Comparison of ENCODE assay signal across 22 mouse cellular contexts in genomic region chr10:117069109-117069508, GRCm38 (mm10). TPM values are rescaled to one million over a fixed set of nuclear protein-coding genes. Genes with fewer than 3 reads are reported as not detected.
DNase-seq lines count a peak whose midpoint lies in the region; ATAC-seq and TF ChIP-seq lines count a peak whose summit lies in the region.
"Had no signal": no experiment of that assay in that cellular context is flagged by ENCODE, and none has a peak within 500 bp of the region (broad histone marks: within the 10 kb centered on the region; RNA-seq: fewer than 3 reads in every experiment).

No protein-coding gene starts in this region.

- H3K27me3 ChIP-seq in kidney, postnatal 0 days (ENCODE audit: insufficient read depth, low read length): no peaks in the 10 kb centered on the region
- no peaks in the 10 kb centered on the region for H3K27me3 ChIP-seq in kidney, embryonic 15.5 days
- H3K27me3 ChIP-seq in stomach, postnatal 0 days (ENCODE audit: control insufficient read depth, insufficient read depth, low read length): no peaks in the 10 kb centered on the region
- H3K27me3 ChIP-seq: CH12.LX; embryonic facial prominence, embryonic 13.5 days; hindbrain, embryonic 15.5 days; neural tube, embryonic 12.5 days had no signal

- no peak for DNase-seq in kidney, postnatal 0 days (ENCODE audit: low spot score)
- DNase-seq in thymus, postnatal 4 days: peak; percentile 28
- DNase-seq in thymus, postnatal 36 days: no peak
- peak; percentile 65 for DNase-seq in R1 (ENCODE audit: low read depth, low spot score)
- no peak for DNase-seq in stomach, postnatal 0 days (ENCODE audit: low spot score)
- DNase-seq in spleen, adult 12 weeks (ENCODE audit: low spot score): no peak
- no peak for DNase-seq in retina, postnatal 1 day
- DNase-seq: adrenal gland, adult 8-10 months; cerebellum, adult 8-10 months; gastrocnemius, postnatal 25 days; heart, postnatal 14 days; kidney, adult 18-20 months; right cerebral cortex, postnatal 25 days; thymus, postnatal 14 days had no signal

- no peak overlapping the region for H3K9ac ChIP-seq in kidney, postnatal 0 days (ENCODE audit: low read depth, low read length)
- H3K9ac ChIP-seq in kidney, embryonic 15.5 days: no peak overlapping the region
- H3K9ac ChIP-seq in stomach, postnatal 0 days (ENCODE audit: low read length): no peak overlapping the region
- H3K9ac ChIP-seq: embryonic facial prominence, embryonic 13.5 days; hindbrain, embryonic 15.5 days; neural tube, embryonic 12.5 days had no signal

- ATAC-seq in kidney, postnatal 0 days (replicated peaks; ENCODE audit: low FRiP score, low read depth): no peak
- no peak for ATAC-seq in kidney, embryonic 15.5 days (replicated peaks; ENCODE audit: low FRiP score)
- no peak for ATAC-seq in stomach, postnatal 0 days (ENCODE audit: low FRiP score, low TSS enrichment)

- no peak overlapping the region for H3K4me3 ChIP-seq in kidney, postnatal 0 days (replicated peaks; ENCODE audit: low read depth, low read length)
- no peak overlapping the region for H3K4me3 ChIP-seq in kidney, embryonic 15.5 days (replicated peaks)
- H3K4me3 ChIP-seq in stomach, postnatal 0 days (ENCODE audit: low read depth, low read length): no peak overlapping the region
- H3K4me3 ChIP-seq: embryonic facial prominence, embryonic 13.5 days; heart, embryonic 10.5 days; hindbrain, embryonic 15.5 days; neural tube, embryonic 12.5 days had no signal

- no peak for TF ChIP-seq EP300 in stomach, postnatal 0 days (optimal IDR thresholded peaks at IDR 0.05)

- H3K36me3 ChIP-seq in kidney, postnatal 0 days (ENCODE audit: insufficient read depth, low read length): peaks cover 22% of the 10 kb centered on the region
- peaks cover 47% of the 10 kb centered on the region for H3K36me3 ChIP-seq in kidney, embryonic 15.5 days
- peaks cover 4% of the 10 kb centered on the region for H3K36me3 ChIP-seq in stomach, postnatal 0 days (ENCODE audit: control insufficient read depth, insufficient read depth, low read length)

- H3K9me3 ChIP-seq in kidney, postnatal 0 days (replicated peaks; ENCODE audit: low read length): no peaks in the 10 kb centered on the region
- H3K9me3 ChIP-seq in kidney, embryonic 15.5 days (replicated peaks): no peaks in the 10 kb centered on the region
- no peaks in the 10 kb centered on the region for H3K9me3 ChIP-seq in stomach, postnatal 0 days (ENCODE audit: control insufficient read depth, low read length)
- H3K9me3 ChIP-seq: embryonic facial prominence, embryonic 13.5 days; heart, embryonic 10.5 days; hindbrain, embryonic 15.5 days; neural tube, embryonic 12.5 days had no signal

- no peaks in the 10 kb centered on the region for H3K4me1 ChIP-seq in kidney, postnatal 0 days (replicated peaks; ENCODE audit: insufficient read depth, low read length)
- H3K4me1 ChIP-seq in kidney, embryonic 15.5 days: no peaks in the 10 kb centered on the region
- no peaks in the 10 kb centered on the region for H3K4me1 ChIP-seq in stomach, postnatal 0 days (replicated peaks; ENCODE audit: control insufficient read depth, insufficient read depth)
- H3K4me1 ChIP-seq: hindbrain, embryonic 15.5 days; neural tube, embryonic 12.5 days had no signal

- H3K4me2 ChIP-seq in kidney, postnatal 0 days (ENCODE audit: low read length): no peak overlapping the region
- H3K4me2 ChIP-seq in kidney, embryonic 15.5 days: no peak overlapping the region
- H3K4me2 ChIP-seq in stomach, postnatal 0 days (replicated peaks; ENCODE audit: low read depth): no peak overlapping the region
- H3K4me2 ChIP-seq: embryonic facial prominence, embryonic 13.5 days; hindbrain, embryonic 15.5 days; neural tube, embryonic 12.5 days had no signal

- peak; percentile 15; the same call in 1 of the 2 replicates for TF ChIP-seq CTCF in kidney, postnatal 0 days (IDR thresholded peaks at IDR 0.05; ENCODE audit: low read depth)
- peak; percentile 44 for TF ChIP-seq CTCF in stomach, postnatal 0 days (IDR thresholded peaks at IDR 0.05; ENCODE audit: low read depth)

- H3K27ac ChIP-seq in kidney, postnatal 0 days: no peak overlapping the region
- H3K27ac ChIP-seq in kidney, embryonic 15.5 days: no peak overlapping the region
- H3K27ac ChIP-seq in stomach, postnatal 0 days (replicated peaks): no peak overlapping the region
- H3K27ac ChIP-seq: embryonic facial prominence, embryonic 13.5 days; heart, embryonic 10.5 days; hindbrain, embryonic 15.5 days; neural tube, embryonic 12.5 days had no signal

- WGBS in kidney, postnatal 0 days: 94% methylated on average over 3 of the region's 3 CpGs
- WGBS in kidney, embryonic 15.5 days: 92% methylated on average over 3 of the region's 3 CpGs
- 88% methylated on average over 3 of the region's 3 CpGs for WGBS in stomach, postnatal 0 days

RNA-seq across cellular contexts. Expression of gene Cct2, which starts 5.5 kb away (rescaled TPM):
- polyA plus RNA-seq in kidney, postnatal 0 days (2015; fragmentation: Nextera tagmentation; extraction: Ambion mirVana): 183 and 198 TPM in 2 replicates
- polyA plus RNA-seq in kidney, embryonic 15.5 days (2015; fragmentation: Nextera tagmentation; extraction: Ambion mirVana): 258 and 266 TPM in 2 replicates
- 119 and 122 TPM in 2 replicates for polyA plus RNA-seq in stomach, postnatal 0 days (2015; fragmentation: Nextera tagmentation; extraction: Ambion mirVana)

RNA-seq across cellular contexts. Expression of gene Lrrc10, which starts 24.0 kb away (rescaled TPM):
- not detected in 2 replicates for polyA plus RNA-seq in kidney, postnatal 0 days (2015; fragmentation: Nextera tagmentation; extraction: Ambion mirVana)
- not detected in 2 replicates for polyA plus RNA-seq in kidney, embryonic 15.5 days (2015; fragmentation: Nextera tagmentation; extraction: Ambion mirVana)
- polyA plus RNA-seq in stomach, postnatal 0 days (2015; fragmentation: Nextera tagmentation; extraction: Ambion mirVana): not detected in 2 replicates
- polyA plus RNA-seq: embryonic facial prominence, embryonic 13.5 days; frontal cortex, adult 2 months; hindbrain, embryonic 15.5 days; liver, adult 2 months; neural tube, embryonic 12.5 days had no signal

Comparison
In these comparisons a context has a peak if more than half of its experiments do, and no peak if none do; other contexts are left out.
1. DNase-seq: peak in thymus, postnatal 4 days (single experiment) and R1 (single experiment); none in kidney, postnatal 0 days (single experiment), thymus, postnatal 36 days (0 of 2), stomach, postnatal 0 days (single experiment), spleen, adult 12 weeks (single experiment) and retina, postnatal 1 day (single experiment).